In genomic region chr5:114152359-114153092, GRCm38 (mm10) we compare ENCODE assay signal across 15 mouse cellular contexts. TPM values are rescaled to one million over a fixed set of nuclear protein-coding genes. Genes with fewer than 3 reads are reported as not detected.
DNase-seq lines count a peak whose midpoint lies in the region; ATAC-seq and TF ChIP-seq lines count a peak whose summit lies in the region.
"Had no signal": no experiment of that assay in that cellular context is flagged by ENCODE, and none has a peak within 500 bp of the region (broad histone marks: within the 10 kb centered on the region; RNA-seq: fewer than 3 reads in every experiment).

No protein-coding gene starts in this region.

- H3K4me3 ChIP-seq in heart, adult 2 months: no peak overlapping the region
- H3K4me3 ChIP-seq in heart, embryonic 12.5 days: no peak overlapping the region
- H3K4me3 ChIP-seq in kidney, adult 2 months (ENCODE audit: insufficient read depth, low read depth, low read length): no peak overlapping the region
- H3K4me3 ChIP-seq in kidney, embryonic 15.5 days (replicated peaks): no peak overlapping the region
- H3K4me3 ChIP-seq in ES-Bruce4 (ENCODE audit: low read depth, low read length): peak overlapping the region; percentile 55
- H3K4me3 ChIP-seq: midbrain, embryonic 13.5 days had no signal

- H3K27me3 ChIP-seq in heart, adult 2 months (ENCODE audit: control insufficient read depth, insufficient read depth, low read length): no peaks in the 10 kb centered on the region
- H3K27me3 ChIP-seq in heart, embryonic 12.5 days (replicated peaks): no peaks in the 10 kb centered on the region
- no peaks in the 10 kb centered on the region for H3K27me3 ChIP-seq in kidney, adult 2 months (replicated peaks; ENCODE audit: control insufficient read depth, insufficient read depth, low read length)
- H3K27me3 ChIP-seq in kidney, embryonic 15.5 days: no peaks in the 10 kb centered on the region
- no peaks in the 10 kb centered on the region for H3K27me3 ChIP-seq in ES-Bruce4 (ENCODE audit: control insufficient read depth, insufficient read depth, low read length, poor library complexity, severe bottlenecking)
- H3K27me3 ChIP-seq: forebrain, embryonic 12.5 days; midbrain, embryonic 13.5 days; neural tube, embryonic 12.5 days had no signal

- WGBS in heart, adult 2 months: 65% methylated on average over 12 of the region's 12 CpGs
- 81% methylated on average over 12 of the region's 12 CpGs for WGBS in heart, embryonic 12.5 days
- WGBS in kidney, adult 2 months: 58% methylated on average over 12 of the region's 12 CpGs
- WGBS in kidney, embryonic 15.5 days: 84% methylated on average over 12 of the region's 12 CpGs

- peak overlapping the region; percentile 65 for H3K27ac ChIP-seq in heart, adult 2 months
- H3K27ac ChIP-seq in heart, embryonic 12.5 days (ENCODE audit: poor library complexity, severe bottlenecking): no peak overlapping the region
- peak overlapping the region; percentile 94 for H3K27ac ChIP-seq in kidney, adult 2 months (ENCODE audit: insufficient read depth, low read depth, low read length)
- no peak overlapping the region for H3K27ac ChIP-seq in kidney, embryonic 15.5 days
- H3K27ac ChIP-seq in ES-Bruce4 (ENCODE audit: insufficient read depth, low read length): peak overlapping the region; percentile 65; the same call in 1 of the 2 replicates
- H3K27ac ChIP-seq: forebrain, embryonic 12.5 days; midbrain, embryonic 13.5 days; neural tube, embryonic 12.5 days had no signal

- TF ChIP-seq CTCF in heart, adult 2 months (IDR thresholded peaks at IDR 0.05): no peak
- no peak for TF ChIP-seq CTCF in kidney, adult 2 months (conservative IDR thresholded peaks at IDR 0.05; ENCODE audit: insufficient read depth, insufficient read length, low read depth, low read length)
- no peak for TF ChIP-seq CTCF in ES-Bruce4 (IDR thresholded peaks at IDR 0.05; ENCODE audit: low read depth, low read length)

- no peak for TF ChIP-seq EP300 in heart, adult 2 months (IDR thresholded peaks at IDR 0.05; ENCODE audit: insufficient read depth, low read depth, low read length)
- no peak for TF ChIP-seq EP300 in ES-Bruce4 (IDR thresholded peaks at IDR 0.05; ENCODE audit: insufficient read depth, low read depth, low read length)

- intact Hi-C loops in heart, adult 2 months (cut with DNase I): loop anchor here (2.0 kb wide), 1 partner anchor 18 kb away; no protein-coding TSS in a partner anchor

- DNase-seq in heart, adult 2 months: no peak
- DNase-seq in kidney, adult 2 months: peak; percentile 48
- peak; percentile 56 for DNase-seq in adrenal gland, postnatal 25 days
- DNase-seq in layer of hippocampus, adult 11-12 months (ENCODE audit: low spot score): no peak
- DNase-seq: cerebellum, adult 8-10 months; heart, adult 18-20 months; left cerebral cortex, postnatal 4 days; lung, adult 18-20 months; lung, postnatal 14 days had no signal

- no peaks in the 10 kb centered on the region for H3K9me3 ChIP-seq in heart, embryonic 12.5 days (replicated peaks)
- H3K9me3 ChIP-seq in kidney, embryonic 15.5 days (replicated peaks): no peaks in the 10 kb centered on the region
- H3K9me3 ChIP-seq in ES-Bruce4 (replicated peaks; ENCODE audit: control insufficient read depth, insufficient read depth, low read length, poor library complexity, severe bottlenecking): no peaks in the 10 kb centered on the region
- H3K9me3 ChIP-seq: forebrain, embryonic 12.5 days; midbrain, embryonic 13.5 days; neural tube, embryonic 12.5 days had no signal

- no peaks in the 10 kb centered on the region; the same call in 1 of the 2 replicates for H3K79me2 ChIP-seq in heart, adult 2 months (replicated peaks; ENCODE audit: control insufficient read depth, insufficient read depth, low read length)

- no peak for TF ChIP-seq POLR2A in heart, adult 2 months (IDR thresholded peaks at IDR 0.05; ENCODE audit: insufficient read depth, low read depth, low read length)
- no peak for TF ChIP-seq POLR2A in kidney, adult 2 months (IDR thresholded peaks at IDR 0.05; ENCODE audit: low read depth, low read length)
- TF ChIP-seq POLR2A in ES-Bruce4 (IDR thresholded peaks at IDR 0.05; ENCODE audit: insufficient read depth, low read length): no peak

- no peak overlapping the region for H3K4me2 ChIP-seq in heart, embryonic 12.5 days
- no peak overlapping the region for H3K4me2 ChIP-seq in kidney, embryonic 15.5 days

- H3K36me3 ChIP-seq in heart, adult 2 months (ENCODE audit: control insufficient read depth, insufficient read depth, low read length): no peaks in the 10 kb centered on the region
- no peaks in the 10 kb centered on the region for H3K36me3 ChIP-seq in heart, embryonic 12.5 days
- no peaks in the 10 kb centered on the region for H3K36me3 ChIP-seq in kidney, adult 2 months (ENCODE audit: control insufficient read depth, insufficient read depth, low read length)
- no peaks in the 10 kb centered on the region for H3K36me3 ChIP-seq in kidney, embryonic 15.5 days
- H3K36me3 ChIP-seq in ES-Bruce4 (ENCODE audit: control insufficient read depth, insufficient read depth, low read length, poor library complexity, severe bottlenecking): no peaks in the 10 kb centered on the region
- H3K36me3 ChIP-seq: forebrain, embryonic 12.5 days; midbrain, embryonic 13.5 days; neural tube, embryonic 12.5 days had no signal

- ATAC-seq in heart, embryonic 12.5 days (ENCODE audit: insufficient number of reproducible peaks, low FRiP score): no peak
- ATAC-seq in kidney, embryonic 15.5 days (replicated peaks; ENCODE audit: low FRiP score): no peak
- ATAC-seq: midbrain, embryonic 13.5 days had no signal

- H3K4me1 ChIP-seq in heart, adult 2 months (ENCODE audit: control insufficient read depth, insufficient read depth, low read length): peaks cover 2% of the 10 kb centered on the region; the same call in 1 of the 2 replicates
- peaks cover 36% of the 10 kb centered on the region for H3K4me1 ChIP-seq in heart, embryonic 12.5 days (replicated peaks)
- 0 out of 2 replicates have a peak, but pooled peaks cover 3% of the 10 kb centered on the region for H3K4me1 ChIP-seq in kidney, adult 2 months (ENCODE audit: control insufficient read depth, insufficient read depth, low read length)
- peaks cover 18% of the 10 kb centered on the region for H3K4me1 ChIP-seq in kidney, embryonic 15.5 days
- peaks cover 6% of the 10 kb centered on the region for H3K4me1 ChIP-seq in ES-Bruce4 (ENCODE audit: control insufficient read depth, insufficient read depth, low read length)
- H3K4me1 ChIP-seq: midbrain, embryonic 13.5 days had no signal

- peak overlapping the region; percentile 16; the same call in 1 of the 2 replicates for H3K9ac ChIP-seq in heart, adult 2 months (ENCODE audit: low read depth, low read length)
- no peak overlapping the region for H3K9ac ChIP-seq in heart, embryonic 12.5 days
- H3K9ac ChIP-seq in kidney, embryonic 15.5 days: no peak overlapping the region
- peak overlapping the region; percentile 5; the same call in 1 of the 2 replicates for H3K9ac ChIP-seq in ES-Bruce4 (ENCODE audit: low read depth, poor library complexity, severe bottlenecking)
- H3K9ac ChIP-seq: forebrain, embryonic 12.5 days; midbrain, embryonic 13.5 days; neural tube, embryonic 12.5 days had no signal

RNA-seq across cellular contexts. Expression of gene Acacb, which starts 6.2 kb away (rescaled TPM):
- total RNA-seq in heart, adult 2 months (2021): 100 to 1,000 TPM; 205 to 251 TPM
- 105 and 141 TPM in 2 replicates for polyA plus RNA-seq in heart, adult 2 months (2012; rRNA removed)
- polyA plus RNA-seq in heart, embryonic 12.5 days (2016; fragmentation: Nextera tagmentation; extraction: Ambion mirVana): 16.1 and 16.9 TPM in 2 replicates
- polyA plus RNA-seq in kidney, adult 2 months (2012; rRNA removed): 34.5 and 36.6 TPM in 2 replicates
- polyA plus RNA-seq in kidney, embryonic 15.5 days (2015; fragmentation: Nextera tagmentation; extraction: Ambion mirVana): 4.1 and 4.8 TPM in 2 replicates
- 8.0 and 9.3 TPM in 2 replicates for polyA plus RNA-seq in ES-Bruce4 (2011; ENCODE audit: insufficient read depth, insufficient read length, low read depth, missing spikeins)
- total RNA-seq in adrenal gland, postnatal 25 days (2021): 99.4 and 114 TPM in 2 replicates

RNA-seq across cellular contexts. Expression of gene Ung, which starts 22.3 kb away (rescaled TPM):
- total RNA-seq in heart, adult 2 months (2021): 10 to 100 TPM; 27.1 to 32.1 TPM
- 24.4 and 28.3 TPM in 2 replicates for polyA plus RNA-seq in heart, adult 2 months (2012; rRNA removed)
- polyA plus RNA-seq in heart, embryonic 12.5 days (2016; fragmentation: Nextera tagmentation; extraction: Ambion mirVana): 60.6 and 60.7 TPM in 2 replicates
- polyA plus RNA-seq in kidney, adult 2 months (2012; rRNA removed): 2.6 and 3.7 TPM in 2 replicates
- 61.4 and 63.5 TPM in 2 replicates for polyA plus RNA-seq in kidney, embryonic 15.5 days (2015; fragmentation: Nextera tagmentation; extraction: Ambion mirVana)
- polyA plus RNA-seq in ES-Bruce4 (2011; ENCODE audit: insufficient read depth, insufficient read length, low read depth, missing spikeins): 85.6 and 89.8 TPM in 2 replicates
- total RNA-seq in adrenal gland, postnatal 25 days (2021): 6.7 and 15.0 TPM in 2 replicates

RNA-seq across cellular contexts. Expression of gene Alkbh2, which starts 24.5 kb away (rescaled TPM):
- 1 to 10 TPM; 1.6 to 2.0 TPM for total RNA-seq in heart, adult 2 months (2021)
- polyA plus RNA-seq in heart, adult 2 months (2012; rRNA removed): 3.0 and 3.1 TPM in 2 replicates
- 8.7 and 11.0 TPM in 2 replicates for polyA plus RNA-seq in heart, embryonic 12.5 days (2016; fragmentation: Nextera tagmentation; extraction: Ambion mirVana)
- polyA plus RNA-seq in kidney, adult 2 months (2012; rRNA removed): 8.4 and 9.6 TPM in 2 replicates
- polyA plus RNA-seq in kidney, embryonic 15.5 days (2015; fragmentation: Nextera tagmentation; extraction: Ambion mirVana): 10.7 and 11.8 TPM in 2 replicates
- 17.9 and 20.1 TPM in 2 replicates for polyA plus RNA-seq in ES-Bruce4 (2011; ENCODE audit: insufficient read depth, insufficient read length, low read depth, missing spikeins)
- 12.0 and 12.1 TPM in 2 replicates for total RNA-seq in adrenal gland, postnatal 25 days (2021)

Comparison
In these comparisons a context has a peak if more than half of its experiments do, and no peak if none do; other contexts are left out.
1. H3K27ac ChIP-seq: peak in heart, adult 2 months (single experiment), kidney, adult 2 months (single experiment) and ES-Bruce4 (single experiment); none in heart, embryonic 12.5 days (single experiment) and kidney, embryonic 15.5 days (single experiment).
2. H3K9ac ChIP-seq: peak in heart, adult 2 months (single experiment) and ES-Bruce4 (single experiment); none in heart, embryonic 12.5 days (single experiment) and kidney, embryonic 15.5 days (single experiment).
3. DNase-seq: peak in kidney, adult 2 months (single experiment) and adrenal gland, postnatal 25 days (single experiment); none in heart, adult 2 months (0 of 2) and layer of hippocampus, adult 11-12 months (single experiment).